Mouse (Mus musculus) inflammation-experienced regulatory T-cells, adult 6 months (primary cell): ENCODE results near the gene Pin1rt1. TPM values are rescaled to one million over a fixed set of nuclear protein-coding genes. Genes with fewer than 3 reads are reported as not detected.

Source experiments
- ATAC-seq: one replicate; pipeline ENCODE4 v1.8.0; 2017
- polyA plus RNA-seq, 3 experiments: library from polyadenylated mRNA; unstranded; fragments of 100-300 nt; shearing (Covaris generic); gene quantifications; one replicate each; pipeline ENCODE4 v1.2.1; 2017

The Pin1rt1 gene
- polyA plus RNA-seq, result not detected

DNA sequence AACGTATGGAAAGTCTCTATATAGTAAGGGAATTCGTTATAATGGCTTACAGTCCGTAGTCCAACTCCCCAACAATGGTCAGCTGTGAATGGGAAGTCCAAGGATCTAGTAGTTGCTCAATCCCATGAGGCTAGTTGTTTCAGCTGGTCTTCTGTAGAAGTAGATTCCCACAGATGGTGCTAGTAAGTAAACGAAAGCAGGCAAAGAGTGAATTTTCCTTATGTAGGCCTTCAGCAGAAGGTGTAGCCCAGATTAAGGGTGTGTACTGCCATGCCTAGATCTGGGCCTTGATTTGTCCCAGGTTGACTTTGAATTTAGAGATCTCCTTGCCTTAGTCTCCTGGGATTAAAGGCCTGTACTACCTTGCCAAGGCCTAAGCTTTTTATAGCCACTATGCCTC is at the start of gene Pin1rt1:
TSS of gene Pin1rt1 (minus strand) at position 101 of the 400 bp plus-strand sequence.
- no peak for ATAC-seq

DNA sequence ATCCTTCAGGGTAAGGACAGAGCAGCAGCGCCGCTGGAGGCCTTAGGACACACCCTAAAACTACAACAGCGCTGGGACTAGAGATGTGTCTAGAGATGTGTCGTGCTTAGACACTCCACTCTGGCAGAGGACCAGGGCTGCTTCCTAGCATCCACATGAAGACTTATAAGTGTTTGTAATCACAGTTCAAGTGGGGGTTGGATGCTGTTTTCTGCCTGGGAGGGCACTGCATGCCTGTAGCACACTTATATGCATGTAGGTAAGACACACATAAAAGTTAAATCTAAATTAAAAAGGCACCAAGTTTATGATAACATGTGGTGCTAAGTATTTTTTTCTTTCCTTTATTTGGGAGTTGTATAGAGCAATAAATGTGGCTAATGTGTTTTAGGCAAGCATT is 47.8 kb upstream of the Pin1rt1 start:
- ATAC-seq, result no peak

DNA sequence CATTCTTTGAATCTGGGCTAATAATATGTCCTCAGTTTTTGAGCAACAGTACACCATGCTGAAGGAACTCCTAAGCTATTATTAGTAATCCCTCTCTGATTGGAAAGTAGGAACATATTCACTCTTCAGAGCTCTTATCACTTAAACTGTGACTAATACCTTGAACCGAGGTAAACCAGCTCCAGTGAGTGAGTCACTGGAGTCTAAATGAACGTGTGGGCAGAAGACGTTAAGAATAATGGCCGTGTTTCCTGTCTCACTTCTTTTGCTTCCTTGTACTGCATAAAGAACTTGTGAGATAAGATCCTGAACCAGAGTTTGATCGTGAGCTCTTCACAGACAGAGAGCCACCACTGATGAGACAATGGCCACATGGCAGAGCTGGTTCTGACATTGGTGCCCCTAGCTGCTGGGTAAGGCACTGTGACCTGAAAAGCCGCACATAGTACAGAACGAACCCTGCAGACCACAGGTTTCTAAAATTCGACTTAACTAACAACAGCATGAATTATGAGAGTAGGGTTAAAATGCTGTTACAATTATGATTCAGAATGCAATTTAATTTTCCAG is 47.0 kb upstream of the Pin1rt1 start:
- peak; percentile 82 for ATAC-seq

DNA sequence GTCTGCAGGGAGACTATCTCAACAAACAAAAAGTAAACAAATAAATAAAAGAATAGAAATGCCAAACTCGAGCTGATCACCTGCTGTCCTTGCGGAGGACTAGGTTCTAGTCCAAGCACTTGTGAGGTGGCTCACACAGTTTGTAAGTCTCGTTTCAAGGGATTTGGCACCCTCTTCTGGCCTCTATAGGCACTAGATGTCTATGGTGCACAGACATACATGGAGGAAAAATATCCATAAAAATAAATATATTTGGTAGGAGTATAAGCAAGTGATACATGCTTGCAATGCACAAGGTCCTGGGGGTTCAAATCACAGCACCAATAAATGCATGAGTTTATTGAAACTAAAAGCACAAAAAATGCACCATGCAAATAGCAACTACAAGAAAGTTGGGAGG is 34.4 kb upstream of the Pin1rt1 start:
- ATAC-seq, result no peak

DNA sequence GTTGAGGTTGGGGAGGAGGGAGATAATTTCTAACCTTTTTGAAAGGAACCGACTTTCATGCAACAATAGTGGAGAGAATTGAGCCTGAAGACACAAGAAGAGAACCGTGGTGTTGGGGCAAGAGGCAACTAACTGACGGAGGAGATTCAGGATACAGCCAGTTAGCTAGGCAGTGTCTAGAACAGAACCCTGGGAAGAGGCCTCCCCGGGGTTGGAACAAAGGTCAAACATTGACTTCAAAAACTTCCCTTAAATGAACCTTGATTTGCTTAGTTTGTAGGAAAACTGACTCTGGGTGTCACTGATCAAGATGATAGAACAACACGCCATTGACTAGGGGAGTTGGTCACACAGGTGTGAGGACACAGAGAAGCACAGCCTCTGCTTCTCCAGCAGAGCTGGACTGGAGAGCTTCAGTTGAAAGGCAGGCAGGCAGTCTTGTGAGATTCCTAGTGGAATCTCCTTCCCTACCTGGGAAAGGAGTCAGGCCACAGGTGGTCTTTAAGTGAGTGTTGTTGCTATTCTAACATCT is 32.5 kb upstream of the Pin1rt1 start:
- no peak for ATAC-seq

DNA sequence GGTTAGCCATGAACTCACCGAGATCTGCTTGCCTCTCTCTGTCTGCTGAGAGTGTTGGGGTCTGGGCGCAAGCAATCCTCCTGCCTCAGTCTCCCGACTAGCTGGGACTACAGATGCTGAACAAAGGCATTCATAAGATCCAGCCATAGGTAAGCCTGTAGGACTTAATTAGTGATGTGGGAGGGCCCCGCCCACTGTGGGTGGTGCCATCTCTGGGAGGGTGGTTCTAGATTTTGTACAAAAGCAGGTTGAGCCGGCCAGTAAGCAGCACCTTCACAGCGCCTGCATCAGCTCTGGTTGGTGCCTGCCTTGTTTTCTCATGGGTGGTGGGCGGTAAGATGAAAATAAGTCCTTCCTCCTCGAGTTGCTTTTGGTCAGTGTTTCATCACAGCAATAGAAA is 30.1 kb upstream of the Pin1rt1 start:
- ATAC-seq, result no peak

DNA sequence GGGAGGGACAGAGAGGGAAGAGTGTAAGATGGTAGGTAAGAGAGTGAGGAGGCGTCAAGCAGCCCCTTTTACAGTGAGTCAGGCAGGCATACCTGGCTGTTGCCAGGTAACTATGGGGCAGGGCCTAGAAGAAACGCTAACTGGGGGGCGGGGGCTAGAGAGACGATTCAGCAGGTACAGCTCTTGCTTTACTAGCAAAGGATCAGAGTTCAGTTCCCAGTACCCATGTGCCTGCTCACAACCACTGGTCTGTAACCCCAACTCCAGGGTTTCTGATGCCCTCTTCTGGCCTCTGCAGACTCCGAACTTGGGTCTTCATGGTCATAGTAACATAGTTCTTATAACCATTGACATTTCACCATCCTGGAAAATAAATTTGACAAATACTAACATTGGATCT is 27.8 kb upstream of the Pin1rt1 start:
- ATAC-seq, result no peak

DNA sequence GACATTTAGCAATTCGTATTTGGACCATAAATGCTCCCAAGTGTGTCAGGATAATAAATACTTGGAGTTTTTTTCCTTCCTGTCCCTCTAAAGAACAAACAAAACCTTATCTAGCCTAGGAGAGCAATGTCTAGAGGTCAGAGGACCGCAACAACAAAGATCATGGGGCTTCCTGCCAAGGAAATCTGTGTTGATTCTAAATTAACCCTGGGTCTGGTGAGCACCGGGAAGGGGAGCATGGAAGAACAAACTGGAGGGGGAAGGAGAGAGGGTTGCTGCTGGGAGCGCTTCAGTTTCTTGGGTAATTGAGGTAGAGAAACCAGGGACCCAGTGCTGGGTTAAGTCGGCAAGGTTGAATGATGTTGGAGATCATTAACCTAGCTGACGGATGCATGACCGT is 27.0 kb upstream of the Pin1rt1 start:
- no peak for ATAC-seq

DNA sequence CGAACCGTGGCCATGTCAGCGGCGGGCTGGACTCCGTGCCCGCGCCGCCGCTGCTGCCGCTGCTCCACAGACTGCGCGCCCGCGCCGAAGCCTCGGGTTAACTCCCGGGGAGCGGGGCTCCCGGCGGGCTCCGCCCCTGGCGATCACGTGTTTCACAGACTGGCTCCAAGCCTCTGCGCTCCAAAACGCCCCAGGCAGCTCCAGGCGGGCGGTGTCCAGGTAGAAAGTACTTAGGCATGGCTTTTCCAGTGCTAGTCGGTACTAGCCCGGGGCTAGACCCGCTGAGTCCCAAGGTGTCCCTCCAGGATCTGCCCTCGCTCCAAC is 26.5 kb upstream of the Pin1rt1 start, which contains the start of gene Depdc7:
TSS of gene Depdc7 (minus strand) at position 138 of the 324 bp plus-strand sequence.
- ATAC-seq, result no peak

DNA sequence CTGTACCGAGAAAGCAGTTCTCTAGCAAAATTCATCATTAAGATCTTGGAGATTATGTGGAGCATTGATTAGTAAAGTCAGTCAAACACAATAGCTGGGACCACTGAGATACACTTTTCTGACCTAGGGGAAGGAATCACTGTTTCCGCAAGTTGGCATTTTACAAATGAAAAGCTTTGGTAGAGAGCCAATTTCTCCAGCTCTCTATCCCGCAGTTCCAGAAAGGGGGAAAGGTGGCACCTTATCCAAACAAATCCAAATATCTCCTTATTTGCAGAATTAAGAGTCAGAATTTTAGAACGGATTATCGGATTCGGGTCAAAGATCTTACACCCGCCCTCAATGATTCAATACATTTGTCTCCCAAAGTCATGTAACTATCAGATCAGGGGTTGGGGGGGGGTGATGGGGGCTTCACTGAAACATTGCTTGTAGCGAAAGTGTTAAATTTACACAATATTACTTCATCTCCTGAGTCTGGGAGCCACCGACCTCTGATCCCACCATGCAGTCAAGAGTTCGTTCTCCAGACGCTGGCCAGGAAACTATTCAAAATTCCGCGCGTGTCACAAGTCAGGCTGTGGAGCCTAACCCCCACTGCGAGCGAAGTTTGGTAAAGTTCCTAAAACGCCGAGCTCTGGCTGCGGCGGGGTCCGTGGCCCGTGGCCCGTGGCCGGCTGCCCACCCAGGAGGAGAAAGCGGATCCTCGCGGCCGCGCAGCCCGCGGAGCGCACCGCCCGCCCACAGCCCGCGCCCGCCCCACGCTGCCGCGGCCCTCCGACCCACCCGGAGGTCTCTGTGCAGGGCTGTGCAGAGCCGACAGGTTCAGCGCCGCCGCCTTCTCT is 25.9 kb upstream of the Pin1rt1 start:
- no peak for ATAC-seq

DNA sequence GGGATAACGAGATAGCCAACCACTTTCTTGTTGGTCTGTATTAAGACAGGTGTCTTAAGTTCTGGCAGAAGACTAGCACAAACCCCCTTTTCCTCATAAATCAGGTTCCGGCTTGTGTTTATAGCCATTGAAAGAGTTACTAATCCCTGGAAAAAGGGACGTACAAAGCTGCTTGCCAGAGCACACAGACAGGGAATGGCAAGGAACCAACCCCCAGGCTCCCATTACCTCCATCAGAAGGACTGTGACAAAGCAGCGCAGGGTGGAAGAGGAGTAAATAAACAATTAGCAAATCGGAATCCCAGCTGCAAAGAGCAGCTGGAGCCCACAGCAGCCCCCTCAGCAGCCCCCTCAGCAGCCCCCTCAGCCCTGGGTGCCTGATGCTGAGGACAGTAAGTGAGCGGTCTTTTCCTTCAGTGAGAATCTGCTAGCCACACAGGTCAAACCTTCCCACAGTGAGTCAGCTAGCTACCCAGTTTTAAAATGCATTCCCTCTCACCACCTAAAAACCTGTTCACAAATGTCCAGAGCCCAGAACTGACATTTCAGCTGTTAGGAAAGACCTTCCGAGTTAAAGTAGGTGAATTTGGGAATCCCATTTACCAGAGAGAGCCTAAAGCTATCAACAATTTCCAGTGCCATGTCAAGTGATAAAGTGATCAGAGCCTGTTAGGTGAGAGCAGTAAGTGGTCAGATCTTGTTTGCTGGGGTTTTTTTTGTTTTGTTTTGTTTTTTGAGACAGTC is 25.0 kb upstream of the Pin1rt1 start:
- no peak for ATAC-seq

DNA sequence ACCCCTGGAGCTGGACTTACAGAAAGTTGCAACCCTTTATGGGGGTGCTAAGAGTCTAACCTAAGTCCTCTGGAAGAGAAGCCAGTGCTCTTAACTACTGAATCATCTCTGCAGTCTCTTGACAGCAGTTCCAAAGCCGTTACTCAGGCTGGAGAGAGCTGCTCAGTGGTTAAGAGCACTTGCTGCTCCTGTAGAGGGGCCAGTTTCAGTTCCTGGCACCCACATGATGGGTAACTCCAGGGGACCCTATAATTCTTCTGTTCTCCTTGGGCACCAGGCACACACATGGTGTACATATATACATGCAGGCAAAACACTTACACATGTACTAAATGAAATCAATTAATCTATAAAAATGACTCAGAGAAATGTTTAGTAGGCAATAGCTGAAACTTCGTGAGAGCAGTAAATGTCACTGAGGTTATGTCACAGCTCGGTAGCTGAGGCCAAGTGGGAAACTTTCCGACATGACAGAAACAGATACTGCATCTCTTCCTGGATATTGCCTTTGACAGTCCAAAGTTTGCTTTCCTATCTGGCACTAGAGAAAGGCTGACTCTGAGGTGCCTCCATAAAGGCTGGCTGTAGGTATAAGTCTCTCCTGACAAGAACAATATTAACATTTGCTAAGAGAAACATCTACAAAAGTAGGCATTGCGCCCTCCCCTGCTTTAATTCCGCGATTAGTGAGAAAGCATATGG is 24.2 kb upstream of the Pin1rt1 start:
- no peak for ATAC-seq

DNA sequence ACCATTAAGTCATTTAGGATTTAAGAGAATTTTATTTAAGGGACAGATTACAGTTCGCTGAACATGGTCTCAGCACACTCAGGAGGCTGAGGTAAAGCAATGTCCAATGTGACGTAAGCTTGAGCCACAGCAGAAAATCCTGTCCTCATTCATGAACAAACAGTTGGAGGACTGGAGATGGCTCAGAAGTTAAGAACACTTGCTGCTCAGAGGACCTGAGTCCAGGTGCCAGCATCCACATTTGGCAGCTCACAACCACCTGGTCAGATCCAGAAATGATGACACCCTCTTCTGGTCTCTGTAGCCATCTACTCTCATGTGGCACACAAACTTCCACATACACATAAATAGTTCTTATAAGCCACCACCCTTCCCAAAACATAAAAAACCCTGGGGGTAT is 23.5 kb upstream of the Pin1rt1 start:
- no peak for ATAC-seq

DNA sequence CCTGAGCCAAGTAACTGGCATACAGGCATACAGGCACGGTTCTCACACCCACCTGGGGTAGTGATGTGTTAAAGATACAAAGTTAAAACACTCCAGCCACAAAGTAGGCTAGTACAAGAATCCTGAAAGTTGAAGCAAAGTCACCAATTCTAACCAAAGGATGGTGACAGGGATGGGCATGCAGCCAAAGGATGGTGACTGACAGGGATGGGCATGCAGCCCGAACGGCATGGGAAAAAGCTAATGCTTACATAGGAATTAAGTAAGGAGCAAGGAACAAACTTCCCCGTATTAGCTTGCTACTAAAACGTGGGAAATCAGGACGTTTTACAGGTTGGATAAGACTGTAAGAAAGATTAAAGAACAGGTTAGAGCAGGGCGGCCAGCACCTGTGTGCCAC is 20.1 kb upstream of the Pin1rt1 start:
- ATAC-seq, result no peak

DNA sequence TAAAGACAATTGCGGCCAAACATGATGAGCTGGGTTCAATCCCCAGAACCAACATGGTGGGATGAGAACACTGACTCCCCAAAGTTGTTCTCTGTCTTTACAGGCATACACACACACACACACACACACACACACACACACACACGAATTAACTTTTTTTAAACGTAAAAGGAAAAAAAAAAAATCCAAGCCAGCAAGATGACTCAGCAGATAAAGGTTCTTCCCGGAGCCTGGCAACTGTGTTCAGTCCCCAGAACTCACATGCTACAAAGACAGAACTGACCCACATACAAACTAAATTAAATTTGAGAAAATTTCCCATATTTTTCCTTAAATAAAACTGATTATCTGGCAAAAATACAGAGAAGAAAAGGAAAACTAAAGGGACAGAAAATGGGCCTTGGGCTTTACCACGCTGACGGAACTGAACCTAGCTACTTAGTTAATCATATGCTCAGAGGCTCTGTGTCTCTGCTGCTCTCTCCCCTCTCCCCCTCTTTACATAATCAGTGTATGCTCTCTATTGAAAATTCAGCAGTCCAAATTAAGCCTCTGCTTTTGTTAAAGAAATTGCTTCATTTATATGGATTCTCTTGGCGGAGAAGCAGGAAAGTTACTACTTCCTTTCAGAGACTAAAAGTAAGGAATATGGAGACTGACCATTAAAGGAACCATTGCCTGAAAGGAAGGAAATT is 16.5 kb upstream of the Pin1rt1 start:
- ATAC-seq, result no peak

DNA sequence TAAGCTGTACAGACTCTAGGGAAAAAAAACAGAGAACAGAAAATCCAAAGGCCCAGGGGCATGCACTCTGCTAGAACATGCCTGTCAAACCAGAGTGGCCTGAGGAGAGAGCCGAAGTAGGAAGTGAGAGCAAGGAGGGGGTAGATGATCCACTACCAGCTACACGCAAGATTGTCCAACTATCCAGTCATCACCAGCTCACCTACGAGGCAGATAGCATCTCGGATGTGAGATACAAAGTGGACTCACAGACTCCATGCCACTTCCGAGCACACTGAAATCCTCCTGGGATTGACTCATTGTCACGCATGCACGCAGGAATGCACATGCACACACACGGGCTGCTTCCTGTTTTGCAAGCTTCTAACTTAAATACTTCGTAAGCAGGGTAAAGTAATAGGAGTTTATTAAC is 15.9 kb upstream of the Pin1rt1 start:
- no peak for ATAC-seq

DNA sequence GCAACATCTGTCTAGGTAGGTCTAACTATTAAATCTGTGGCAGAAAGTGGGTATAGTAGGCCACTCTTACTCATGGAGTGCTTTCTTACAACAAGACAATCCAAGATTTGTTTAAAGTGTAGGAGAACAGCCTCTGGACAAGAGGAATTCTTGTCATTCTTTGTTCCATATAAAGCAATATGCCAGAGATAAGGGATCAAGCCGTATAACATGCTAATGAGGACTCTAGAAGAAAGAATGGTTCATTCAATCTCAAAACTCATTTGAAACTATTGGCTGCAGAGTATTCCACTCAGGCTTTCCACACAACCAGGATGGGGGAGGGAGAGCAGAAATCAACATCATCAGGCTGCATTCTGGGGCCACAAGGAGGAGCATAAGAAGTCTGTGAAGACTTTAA is 11.2 kb upstream of the Pin1rt1 start:
- ATAC-seq, result no peak

DNA sequence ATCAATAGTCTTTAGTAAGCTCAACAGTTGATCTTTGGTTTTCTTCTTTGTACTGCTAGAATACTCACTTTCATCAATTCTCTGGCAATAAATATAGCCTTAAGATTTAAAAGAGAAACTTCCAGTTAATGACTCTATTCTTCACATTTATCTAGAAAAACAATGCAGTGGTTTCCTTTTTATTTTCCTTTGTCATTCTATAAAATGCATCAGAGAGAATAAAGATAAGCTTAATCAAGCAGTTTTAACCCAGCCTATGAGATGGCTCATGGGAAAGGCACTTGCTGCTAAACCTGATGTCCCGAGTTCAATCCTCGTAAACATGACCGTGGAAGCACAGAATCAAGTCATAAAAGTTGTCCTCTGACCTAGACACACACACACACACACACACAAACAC is 5.8 kb upstream of the Pin1rt1 start:
- ATAC-seq, result no peak

DNA sequence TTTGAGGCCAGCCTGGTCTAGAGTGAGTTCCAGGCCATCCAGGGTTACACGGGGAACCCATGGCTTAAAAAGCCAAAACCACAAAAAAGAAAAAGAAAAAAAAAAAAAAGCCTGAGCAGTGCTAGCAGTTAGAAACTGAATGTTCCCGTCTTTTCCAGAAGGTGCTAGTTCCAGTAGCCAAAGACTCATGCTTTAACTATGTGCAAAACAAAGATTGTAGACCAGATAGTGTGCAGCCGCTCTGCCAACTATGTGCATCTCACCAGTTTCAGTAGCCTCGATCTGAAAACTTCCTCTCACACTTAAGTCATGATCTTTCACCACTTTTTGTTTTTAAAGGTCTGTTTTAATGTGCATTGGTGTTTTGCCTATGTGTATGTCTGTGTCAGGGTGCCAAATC is 1.6 kb upstream of the Pin1rt1 start:
- no peak for ATAC-seq

DNA sequence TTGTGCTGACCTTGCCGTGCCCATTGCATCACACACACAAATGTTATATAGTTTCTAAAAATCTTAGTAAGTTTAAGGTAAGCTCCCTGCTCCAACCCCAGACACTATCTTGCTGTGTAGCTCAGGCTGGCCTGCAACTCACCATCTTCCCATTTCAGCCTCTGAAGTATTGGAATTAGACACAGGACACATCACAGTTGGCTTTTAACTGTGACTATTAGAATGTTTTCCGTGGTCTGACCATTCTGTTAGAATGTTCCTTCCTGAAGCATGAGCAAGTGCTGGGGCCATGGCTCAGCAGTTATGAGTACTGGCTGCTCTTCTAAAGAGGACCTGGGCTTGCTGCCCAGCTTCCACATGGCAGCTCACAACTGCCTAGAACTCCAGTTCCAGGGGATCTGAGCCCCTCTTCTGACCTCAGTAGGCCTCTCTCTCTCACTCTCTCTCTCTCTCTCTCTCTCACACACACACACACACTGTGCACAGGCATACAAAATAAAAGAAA is 1.1 kb upstream of the Pin1rt1 start:
- ATAC-seq, result no peak

DNA sequence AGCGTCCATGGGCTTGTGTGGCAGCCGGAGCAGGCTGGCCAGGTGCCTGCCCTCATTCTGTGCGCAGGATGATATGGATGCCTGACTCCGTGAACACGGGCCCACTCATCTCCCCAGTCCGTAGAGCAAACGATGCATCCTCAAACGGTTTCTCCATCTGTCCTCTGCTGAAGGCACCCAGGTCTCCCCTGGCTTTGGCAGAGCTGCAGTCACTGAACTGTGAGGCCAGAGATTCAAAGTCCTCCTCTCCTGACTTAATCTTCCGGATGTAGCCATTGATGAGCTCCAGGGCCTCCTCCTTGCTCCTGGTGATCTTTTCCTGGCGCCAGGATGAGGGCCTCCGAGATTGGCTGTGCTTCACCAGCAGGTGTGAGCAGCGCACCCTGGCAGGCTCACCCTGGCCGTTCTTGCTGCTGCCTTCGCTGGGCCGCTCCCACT is 1.9 kb downstream of the Pin1rt1 start:
- no peak for ATAC-seq

DNA sequence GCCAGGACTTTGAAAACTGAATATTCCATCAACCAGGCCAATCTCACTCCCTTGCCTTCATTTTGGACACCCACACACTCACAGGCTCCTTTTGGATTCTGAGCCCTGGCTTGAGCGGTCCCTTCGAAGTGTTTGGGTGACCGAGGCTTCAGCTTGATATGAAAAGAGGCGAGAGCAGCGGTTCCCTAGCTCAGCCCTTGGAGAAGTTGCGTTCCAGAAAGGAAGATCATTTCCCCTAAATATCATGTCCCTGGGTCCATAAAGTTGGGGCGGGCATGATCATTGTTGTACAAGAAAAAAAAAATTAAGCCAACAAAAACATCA is 3.7 kb downstream of the Pin1rt1 start:
- ATAC-seq, result no peak
